Mouse (Mus musculus) 3T3-L1 (cell line): ENCODE data around the gene Lyrm4.

Source experiments
- DNase-seq: peaks from one replicate; pipeline ENCODE4 v3.0.0-alpha.2; 2015; ENCODE audit warnings: low read depth, low spot score

Gene Lyrm4

DNA sequence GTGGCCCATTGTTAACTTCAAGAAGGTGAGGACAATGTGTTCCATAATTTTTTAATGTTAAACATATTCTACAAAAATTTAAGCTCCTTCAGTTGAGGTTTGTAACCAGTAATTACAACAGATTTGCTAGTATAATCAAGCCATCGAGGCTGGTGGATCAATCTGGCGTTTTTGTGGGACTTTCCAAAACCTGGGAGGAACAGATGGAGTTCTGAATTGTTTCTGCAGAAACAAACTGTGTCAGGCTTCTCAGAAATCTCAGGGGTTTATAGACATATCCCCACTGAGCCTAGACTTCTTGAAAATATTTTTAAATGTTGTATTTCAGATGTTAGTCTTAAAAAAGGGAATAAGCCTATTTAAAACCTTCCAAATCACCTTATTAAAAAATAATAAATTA is 179.3 kb downstream of the Lyrm4 start:
- DNase-seq, result no peak
